Mouse (Mus musculus): ENCODE data around the gene Cdc34b. TPM values are rescaled to one million over a fixed set of nuclear protein-coding genes. Genes with fewer than 3 reads are reported as not detected.

Gene Cdc34b
- polyA plus RNA-seq, 1 experiment from 2014 or later: 2.2 TPM

DNA sequence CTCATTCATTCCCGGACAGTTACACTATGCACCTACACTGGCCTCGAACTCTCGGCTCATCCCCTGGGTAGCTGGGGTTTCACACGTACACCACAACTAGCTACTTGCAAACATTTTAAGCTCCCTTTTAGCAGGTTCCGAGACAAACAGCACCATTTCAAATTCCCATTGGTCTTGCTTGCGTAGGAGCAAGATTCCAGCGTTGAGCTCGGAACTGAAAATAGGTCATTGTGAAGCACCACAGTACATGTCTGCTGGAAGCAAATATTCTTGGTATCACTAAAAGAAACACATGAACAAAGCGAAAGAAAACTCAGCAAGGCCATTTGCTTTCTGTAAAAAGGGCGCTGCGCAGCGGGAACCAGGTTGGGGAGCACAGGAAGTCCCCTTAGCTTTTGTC lies 10.4 kb upstream of the Cdc34b start:
- CTCF ChIA-PET: interaction anchor here (1.7 to 2.8 kb wide), 4 partner anchors 10 to 107 kb away, joined by 4 to 33 read pairs (median 14); partner anchors contain the start of gene Cdc34b
- TF ChIP-seq CTCF (IDR thresholded peaks at IDR 0.05): no peak
- POLR2A ChIA-PET: interaction anchor here (1.0 kb wide), 1 partner anchor 259 kb away, joined by 3 read pairs; the partner anchor contains the start of gene Ppp1r9b
- ATAC-seq (no peak), DNase-seq (ENCODE audit: low read depth, low spot score) (no peak)
- peaks cover 6% of the 10 kb centered on the region for H3K27me3 ChIP-seq
- in situ Hi-C loops (cut with MboI; ENCODE audit: low pct_unique_long_range_greater_than_20kb): no loop called here

DNA sequence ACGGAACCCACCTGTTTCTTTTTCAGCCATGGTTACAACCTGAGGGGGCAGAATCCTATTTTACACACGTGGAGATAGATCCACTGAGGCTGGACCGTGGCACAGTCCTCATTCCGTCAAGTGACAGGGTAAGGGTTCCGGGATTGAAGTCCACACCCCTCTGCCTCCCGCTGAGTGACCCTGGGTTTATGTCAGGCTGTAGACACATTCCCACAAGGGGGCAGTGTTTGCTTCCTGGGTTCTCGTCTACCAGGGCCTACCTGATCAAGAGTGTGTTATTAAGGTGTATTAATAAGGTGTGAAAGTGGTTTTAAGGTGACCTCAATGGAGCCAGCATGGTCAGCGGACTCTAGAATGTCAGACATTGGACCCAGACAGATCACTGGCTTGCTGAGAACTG lies 8.8 kb upstream of the Cdc34b start:
- ATAC-seq (no peak), DNase-seq (ENCODE audit: low read depth, low spot score) (no peak)
- ChIA-PET CTCF (no interaction called here), POLR2A (no interaction called here)
- peak; percentile 41 for TF ChIP-seq CTCF (IDR thresholded peaks at IDR 0.05)
- peaks cover 7% of the 10 kb centered on the region for H3K27me3 ChIP-seq
- in situ Hi-C loops (cut with MboI; ENCODE audit: low pct_unique_long_range_greater_than_20kb): no loop called here

DNA sequence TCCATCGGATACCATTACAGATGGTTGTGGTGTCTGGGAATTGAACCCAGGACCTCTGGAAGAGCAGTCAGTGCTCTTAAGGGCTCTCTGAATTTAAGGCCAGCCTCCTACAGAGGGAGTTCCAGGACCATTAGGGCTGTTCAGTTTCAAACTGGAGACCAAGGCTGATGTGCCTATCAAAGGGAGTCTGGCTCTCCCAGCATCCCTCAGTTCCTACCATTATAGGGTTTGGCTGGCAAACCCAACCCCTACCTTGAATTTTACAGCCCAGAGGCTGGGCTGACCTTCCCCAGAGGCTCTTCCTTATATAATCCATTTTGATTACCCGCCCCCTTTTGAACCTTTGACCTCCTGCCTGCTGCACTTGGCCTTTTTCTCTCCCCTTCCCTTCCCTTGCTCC lies 5.8 kb upstream of the Cdc34b start:
- TF ChIP-seq CTCF (IDR thresholded peaks at IDR 0.05): no peak
- H3K27me3 ChIP-seq: peaks cover 15% of the 10 kb centered on the region
- CTCF ChIA-PET: no interaction called here
- POLR2A ChIA-PET: no interaction called here
- ATAC-seq (no peak), DNase-seq (ENCODE audit: low read depth, low spot score) (no peak)
- in situ Hi-C loops (cut with MboI; ENCODE audit: low pct_unique_long_range_greater_than_20kb): no loop called here

DNA sequence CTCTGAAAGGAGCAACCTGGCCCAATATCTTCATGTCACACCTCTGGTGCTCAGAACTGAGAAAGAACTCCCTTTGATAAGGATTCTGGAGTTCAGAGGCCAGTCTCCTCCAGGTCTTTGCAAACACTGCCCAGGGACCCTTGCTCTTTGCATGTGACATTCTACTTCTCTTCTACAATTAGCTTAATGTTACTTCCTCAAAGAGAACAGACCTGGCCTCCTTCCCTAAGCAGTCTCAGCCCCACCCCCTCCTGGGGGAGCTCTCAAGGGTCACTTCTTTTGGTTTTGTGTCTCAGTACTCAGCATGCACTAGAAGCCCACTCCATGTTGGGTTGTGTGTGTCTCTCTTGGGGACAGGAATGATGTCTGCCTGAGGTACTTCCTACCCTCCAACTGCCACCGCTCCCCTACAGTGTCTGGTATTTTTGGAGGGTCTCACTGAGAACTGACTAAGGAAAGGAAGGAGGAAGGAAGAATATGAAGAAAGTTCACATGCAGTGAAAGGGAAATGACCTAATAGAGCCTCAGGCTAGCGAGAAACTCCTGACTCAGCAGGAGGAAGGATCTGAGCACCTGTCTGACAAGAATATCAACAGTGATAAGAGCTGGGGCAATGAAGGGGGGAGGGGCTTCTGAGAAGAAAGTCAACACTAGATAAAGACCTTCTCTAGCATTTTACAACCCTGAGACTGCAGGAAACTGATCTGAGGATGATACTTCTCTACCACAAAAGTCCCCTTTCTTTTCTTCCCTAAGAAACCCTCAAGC lies 11.5 kb downstream of the Cdc34b start:
- no peak for TF ChIP-seq CTCF (IDR thresholded peaks at IDR 0.05)
- H3K27me3 ChIP-seq: peaks cover 22% of the 10 kb centered on the region
- in situ Hi-C loops (cut with MboI; ENCODE audit: low pct_unique_long_range_greater_than_20kb): no loop called here
- DNase-seq (ENCODE audit: low read depth, low spot score) (no peak), ATAC-seq (no peak)
- ChIA-PET POLR2A (no interaction called here), CTCF (no interaction called here)

DNA sequence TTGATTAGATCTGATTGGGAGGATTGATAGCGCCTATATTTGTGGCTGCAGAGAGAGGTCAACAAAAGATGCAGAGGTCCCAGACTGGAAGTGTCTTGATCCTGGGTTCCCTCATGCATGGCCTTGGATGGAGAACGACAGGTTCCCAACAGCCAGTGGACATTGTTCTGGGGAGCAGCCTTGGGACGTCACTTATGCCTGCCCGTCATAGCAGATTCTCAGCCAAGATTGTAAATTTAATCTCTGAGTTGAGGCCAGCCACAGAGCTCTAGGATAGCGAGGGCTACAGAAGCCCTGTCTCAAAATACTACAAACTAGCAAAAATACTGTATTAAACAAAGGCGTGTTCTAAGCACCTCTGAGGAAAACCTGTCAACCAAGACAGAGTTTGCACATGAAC lies 18.3 kb downstream of the Cdc34b start:
- DNase-seq (ENCODE audit: low read depth, low spot score) (no peak), ATAC-seq (no peak)
- TF ChIP-seq CTCF (IDR thresholded peaks at IDR 0.05): no peak
- in situ Hi-C loops (cut with MboI; ENCODE audit: low pct_unique_long_range_greater_than_20kb): loop anchor here (5.0 kb wide), 1 partner anchor 82 kb away; no protein-coding TSS in a partner anchor
- ChIA-PET POLR2A (no interaction called here), CTCF (interaction anchor here (1.6 kb wide), 1 partner anchor 30 kb away, joined by 3 read pairs; no protein-coding TSS in a partner anchor)
- H3K27me3 ChIP-seq: peaks cover 10% of the 10 kb centered on the region

DNA sequence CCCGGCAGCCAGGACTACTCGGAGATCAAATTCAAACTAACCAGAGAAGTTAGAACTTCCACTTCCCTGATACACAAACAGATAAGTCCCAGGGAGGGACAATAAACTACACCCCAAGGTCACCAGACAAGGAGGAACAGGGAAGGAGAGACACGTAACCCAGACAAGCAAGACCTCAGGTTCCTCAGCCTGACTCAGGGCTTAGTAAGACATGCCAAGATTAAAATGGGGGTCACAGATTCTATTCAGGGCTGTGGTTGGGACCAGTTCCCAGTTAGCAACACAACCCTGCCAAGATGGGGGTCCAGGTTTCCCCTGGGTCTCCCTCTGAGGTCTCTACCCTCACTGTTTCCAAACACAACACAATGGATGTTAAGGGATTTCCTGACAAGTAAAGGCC lies 18.8 kb downstream of the Cdc34b start:
- ATAC-seq (no peak), DNase-seq (ENCODE audit: low read depth, low spot score) (no peak)
- TF ChIP-seq CTCF (IDR thresholded peaks at IDR 0.05): no peak
- peaks cover 5% of the 10 kb centered on the region for H3K27me3 ChIP-seq
- ChIA-PET POLR2A (no interaction called here), CTCF (interaction anchor here (1.6 kb wide), 1 partner anchor 30 kb away, joined by 3 read pairs; no protein-coding TSS in a partner anchor)
- in situ Hi-C loops (cut with MboI; ENCODE audit: low pct_unique_long_range_greater_than_20kb): no loop called here

DNA sequence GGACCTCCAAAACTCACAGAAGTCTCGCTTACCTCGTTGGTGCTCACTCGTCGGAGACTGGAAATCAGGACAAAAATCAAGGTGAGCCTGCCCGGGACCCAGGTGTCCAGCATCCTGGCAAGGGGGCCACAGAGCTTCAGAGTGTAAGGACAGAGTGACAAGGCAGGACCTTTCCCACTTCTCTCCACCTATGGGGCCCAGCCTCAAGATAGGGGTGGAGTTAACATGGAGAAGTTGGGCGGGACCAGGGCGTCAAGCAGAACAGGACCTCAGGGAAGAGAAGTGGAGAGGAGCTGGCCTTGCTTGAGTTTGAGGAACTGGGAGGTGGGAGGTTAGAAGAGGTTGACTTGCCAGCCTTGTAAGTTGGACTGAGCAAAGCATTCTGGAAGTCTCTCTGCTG lies 19.2 kb downstream of the Cdc34b start:
- peaks cover 3% of the 10 kb centered on the region for H3K27me3 ChIP-seq
- no peak for TF ChIP-seq CTCF (IDR thresholded peaks at IDR 0.05)
- ChIA-PET POLR2A (no interaction called here), CTCF (interaction anchor here (1.6 kb wide), 1 partner anchor 31 kb away, joined by 3 read pairs; no protein-coding TSS in a partner anchor)
- DNase-seq (ENCODE audit: low read depth, low spot score): no peak
- in situ Hi-C loops (cut with MboI; ENCODE audit: low pct_unique_long_range_greater_than_20kb): no loop called here
- ATAC-seq: no peak

DNA sequence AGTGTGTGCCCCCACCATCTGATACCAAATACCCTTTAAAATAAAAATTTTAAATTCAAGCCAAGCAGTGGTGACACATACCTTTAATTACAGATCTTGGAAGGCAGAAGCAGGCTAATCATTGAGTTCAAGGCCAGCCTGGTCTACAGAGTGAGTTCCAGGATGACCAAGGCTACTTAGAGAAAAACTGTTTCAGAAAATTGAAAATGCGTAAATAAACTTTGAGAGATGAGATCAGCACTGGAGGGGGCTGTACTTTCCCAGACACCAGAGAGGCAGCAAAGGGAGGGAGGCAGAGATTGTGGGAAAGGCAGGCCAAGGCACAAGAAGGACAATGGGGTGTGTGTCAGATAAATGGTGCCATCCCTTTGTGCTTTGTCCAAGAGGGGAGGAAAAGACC lies 20.7 kb downstream of the Cdc34b start:
- H3K27me3 ChIP-seq: peaks cover 3% of the 10 kb centered on the region
- POLR2A ChIA-PET: no interaction called here
- no peak for TF ChIP-seq CTCF (IDR thresholded peaks at IDR 0.05)
- in situ Hi-C loops (cut with MboI; ENCODE audit: low pct_unique_long_range_greater_than_20kb): no loop called here
- CTCF ChIA-PET: no interaction called here
- no peak for ATAC-seq
- no peak for DNase-seq (ENCODE audit: low read depth, low spot score)

DNA sequence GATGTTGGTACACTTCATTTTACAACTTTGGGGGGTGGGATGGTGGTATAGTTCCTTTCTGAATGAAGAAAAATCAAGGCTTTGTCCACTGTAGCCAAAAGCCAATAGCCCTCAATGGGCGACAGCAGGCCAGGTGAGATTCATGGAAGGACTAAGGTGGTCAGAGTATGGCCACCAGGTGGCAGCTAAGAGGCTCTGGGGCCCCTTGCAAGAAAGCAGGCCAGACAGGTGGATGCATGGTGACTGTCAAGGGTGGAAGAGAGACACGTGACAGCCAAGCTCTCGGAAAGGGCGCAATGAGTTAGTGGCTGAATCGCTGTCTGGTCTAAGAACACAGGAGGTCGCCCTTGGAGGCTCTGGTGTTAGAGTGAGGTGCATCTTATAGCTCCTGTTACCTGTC lies 21.2 kb downstream of the Cdc34b start:
- CTCF ChIA-PET: no interaction called here
- ATAC-seq (no peak), DNase-seq (ENCODE audit: low read depth, low spot score) (no peak)
- H3K27me3 ChIP-seq: no peaks in the 10 kb centered on the region
- POLR2A ChIA-PET: no interaction called here
- in situ Hi-C loops (cut with MboI; ENCODE audit: low pct_unique_long_range_greater_than_20kb): no loop called here
- no peak for TF ChIP-seq CTCF (IDR thresholded peaks at IDR 0.05)

DNA sequence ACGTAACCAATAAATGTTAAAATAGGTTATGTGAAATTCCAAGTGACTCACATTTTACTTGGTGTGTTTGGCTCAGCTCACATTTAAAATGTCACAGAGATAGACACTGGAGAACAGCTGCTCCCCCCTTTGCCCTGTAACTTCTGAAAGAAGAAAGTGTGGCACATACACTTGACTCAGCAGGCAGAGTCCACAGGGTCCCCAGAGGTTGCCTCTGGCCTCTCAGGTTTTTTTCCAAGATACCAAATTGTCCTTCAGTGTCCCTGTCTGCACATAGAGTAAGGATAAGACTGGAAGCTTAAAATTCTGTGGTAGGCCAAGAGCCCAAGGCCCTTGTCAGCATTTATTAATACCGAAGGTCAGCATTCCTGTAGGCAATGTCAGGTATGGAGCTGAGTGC lies 25.7 kb downstream of the Cdc34b start:
- H3K27me3 ChIP-seq: peaks cover 8% of the 10 kb centered on the region
- in situ Hi-C loops (cut with MboI; ENCODE audit: low pct_unique_long_range_greater_than_20kb): no loop called here
- ChIA-PET POLR2A (no interaction called here), CTCF (no interaction called here)
- DNase-seq (ENCODE audit: low read depth, low spot score) (no peak), ATAC-seq (no peak)
- no peak for TF ChIP-seq CTCF (IDR thresholded peaks at IDR 0.05)

DNA sequence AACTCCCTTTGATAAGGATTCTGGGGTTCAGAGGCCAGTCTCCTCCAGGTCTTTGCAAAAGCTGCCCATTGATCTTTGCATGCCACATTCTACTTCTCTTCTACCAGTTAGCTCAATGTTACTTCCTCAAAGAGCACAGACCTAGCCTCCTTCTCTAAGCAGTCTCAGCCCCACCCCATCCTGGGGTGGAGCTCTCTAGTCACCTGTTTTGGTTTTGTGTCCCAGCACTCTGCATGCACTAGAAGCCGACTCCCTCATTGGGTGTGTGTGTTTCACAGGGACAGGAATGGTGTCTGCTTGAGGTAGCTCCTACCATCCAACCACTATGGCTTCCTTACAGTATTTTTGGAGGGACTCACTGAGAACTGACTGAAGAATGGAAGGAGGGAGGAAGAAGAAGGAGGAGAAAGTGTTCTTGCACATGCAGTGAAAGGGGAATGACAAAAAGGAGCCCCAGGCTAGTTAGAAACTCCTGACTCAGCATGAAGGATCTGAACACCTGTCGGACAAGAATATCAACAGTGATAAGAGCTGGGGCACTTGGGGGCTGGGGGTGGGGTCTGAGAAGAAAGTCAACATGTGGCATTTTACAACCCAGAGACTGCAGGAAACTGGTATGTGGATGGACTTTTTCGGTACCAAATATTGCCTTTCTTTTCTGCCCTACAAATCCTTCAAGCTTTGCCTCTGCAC lies 30.9 kb downstream of the Cdc34b start:
- ChIA-PET POLR2A (no interaction called here), CTCF (no interaction called here)
- DNase-seq (ENCODE audit: low read depth, low spot score) (no peak), ATAC-seq (no peak)
- TF ChIP-seq CTCF (IDR thresholded peaks at IDR 0.05): no peak
- in situ Hi-C loops (cut with MboI; ENCODE audit: low pct_unique_long_range_greater_than_20kb): no loop called here
- peaks cover 26% of the 10 kb centered on the region for H3K27me3 ChIP-seq

All from Patski (cell line).